Mouse (Mus musculus) midbrain, embryonic 11.5 days (tissue): ENCODE measurements around the gene Emcn. TPM values are rescaled to one million over a fixed set of nuclear protein-coding genes. Genes with fewer than 3 reads are reported as not detected.

Experiments used
- ATAC-seq: fragments of 200-750 bp; cut with Nextera tagmentation; 2 replicates; pipeline ENCODE4 v1.8.0; 2017; ENCODE audit warnings: moderate TSS enrichment, moderate library complexity; ENCODE audit not compliant: low FRiP score
- DNase-seq: peaks from one replicate; pipeline ENCODE4 v3.0.0; 2015; ENCODE audit warnings: low spot score; ENCODE audit errors: missing footprints
- H3K27ac ChIP-seq: fragments of 300-500 bp; sonication (generic); 2 replicates; pipeline ENCODE4 v1.5.1; 2014; ENCODE audit warnings: low read depth, low read length
- H3K27me3 ChIP-seq: fragments of 300-500 bp; sonication (generic); 2 replicates; pipeline ENCODE4 v1.6.1; 2014; ENCODE audit warnings: mild to moderate bottlenecking, low read length, moderate library complexity, mixed read lengths; ENCODE audit not compliant: control insufficient read depth, insufficient read depth
- H3K36me3 ChIP-seq: fragments of 300-500 bp; sonication (generic); 2 replicates; pipeline ENCODE4 v1.6.1; 2014; ENCODE audit warnings: mild to moderate bottlenecking, low read length, moderate library complexity, mixed read lengths; ENCODE audit not compliant: control insufficient read depth, insufficient read depth
- H3K4me1 ChIP-seq: fragments of 300-500 bp; sonication (generic); 2 replicates; pipeline ENCODE4 v1.6.1; 2014; ENCODE audit warnings: low read length; ENCODE audit not compliant: control insufficient read depth, insufficient read depth
- H3K4me2 ChIP-seq: fragments of 300-500 bp; sonication (generic); 2 replicates; pipeline ENCODE4 v1.6.1; 2014; ENCODE audit warnings: mild to moderate bottlenecking, moderate library complexity
- H3K4me3 ChIP-seq: fragments of 300-500 bp; sonication (generic); 2 replicates; pipeline ENCODE4 v1.5.1; 2014; ENCODE audit warnings: low read depth, low read length
- H3K9ac ChIP-seq: fragments of 300-500 bp; sonication (generic); 2 replicates; pipeline ENCODE4 v1.6.1; 2014; ENCODE audit warnings: low read length
- H3K9me3 ChIP-seq: fragments of 300-500 bp; sonication (generic); 2 replicates; pipeline ENCODE4 v1.6.1; 2016; ENCODE audit warnings: low read length; ENCODE audit not compliant: control insufficient read depth
- WGBS: fragments of 180-500 bp; shearing (Covaris S2); extraction: QIAGEN DNeasy Blood & Tissue Kit; methylation state at CpG from one replicate; pipeline ENCODE4 v1.1.7; 2014; 5-methylcytosine and 5-hydroxymethylcytosine counted together
- polyA plus RNA-seq: library from polyadenylated mRNA; unstranded; fragments of >200 nt; fragmentation: Nextera tagmentation; extraction: Ambion mirVana; gene quantifications from 2 replicates; pipeline ENCODE4 v1.2.1, GENCODE M21; 2014

Emcn gene
- polyA plus RNA-seq, 1 experiment from 2014 or later = 27.5 TPM

DNA sequence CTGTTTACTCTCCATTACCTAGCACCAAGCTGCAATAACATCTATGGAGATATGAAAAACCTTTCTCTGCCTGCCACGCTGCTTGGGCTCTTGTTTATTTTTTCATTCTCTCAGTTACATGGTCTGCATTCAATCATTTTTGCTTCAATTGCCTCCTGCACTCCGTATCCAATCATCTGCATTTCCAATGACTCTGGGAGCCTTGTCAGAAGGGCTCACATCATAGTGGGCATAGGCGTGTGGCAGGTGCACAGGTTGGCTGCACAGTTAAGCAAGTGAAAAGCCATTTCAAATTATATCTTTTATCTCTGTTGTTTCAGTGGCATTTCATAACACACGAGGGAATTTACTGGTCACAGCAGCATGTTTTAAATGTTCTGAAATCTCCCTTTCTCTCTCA lies 125.1 kb downstream of the Emcn start:
- Histone ChIP-seq H3K9me3 (no peaks in the 10 kb centered on the region), H3K27me3 (no peaks in the 10 kb centered on the region), H3K27ac (no peak overlapping the region), H3K4me3 (no peak overlapping the region), H3K4me2 (no peak overlapping the region), H3K36me3 (no peaks in the 10 kb centered on the region), H3K9ac (no peak overlapping the region), H3K4me1 (no peaks in the 10 kb centered on the region)
- ATAC-seq = no peak
- 69% methylated on average over 4 of the region's 4 CpGs for whole genome bisulfite sequencing
- no peak for DNase-seq

DNA sequence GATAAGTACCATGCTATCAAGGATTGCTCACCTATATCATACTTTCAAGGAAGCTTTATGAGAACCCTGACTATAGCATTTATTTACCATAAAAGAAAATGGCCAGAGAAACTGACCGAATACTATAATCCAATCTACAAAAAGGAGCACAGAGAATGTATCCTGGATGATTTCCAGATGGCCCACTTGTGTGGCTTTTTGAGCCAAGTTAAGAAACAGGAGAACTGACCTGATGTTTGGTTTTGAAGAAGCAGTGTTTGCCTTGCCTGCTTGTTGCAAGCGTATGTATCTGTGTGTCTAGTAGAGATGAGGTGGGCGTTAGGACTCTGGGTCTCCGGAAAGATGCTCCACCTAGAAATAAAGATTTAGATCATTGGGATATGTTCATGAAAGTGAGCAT lies 125.9 kb downstream of the Emcn start:
- H3K4me3 ChIP-seq = no peak overlapping the region
- no peak for ATAC-seq
- no peak overlapping the region for H3K27ac ChIP-seq
- H3K36me3 ChIP-seq = no peaks in the 10 kb centered on the region
- no peaks in the 10 kb centered on the region for H3K9me3 ChIP-seq
- no peak overlapping the region for H3K4me2 ChIP-seq
- no peak overlapping the region for H3K9ac ChIP-seq
- H3K4me1 ChIP-seq = no peaks in the 10 kb centered on the region
- whole genome bisulfite sequencing = 94% methylated on average over 4 of the region's 4 CpGs
- no peak for DNase-seq
- no peaks in the 10 kb centered on the region for H3K27me3 ChIP-seq

DNA sequence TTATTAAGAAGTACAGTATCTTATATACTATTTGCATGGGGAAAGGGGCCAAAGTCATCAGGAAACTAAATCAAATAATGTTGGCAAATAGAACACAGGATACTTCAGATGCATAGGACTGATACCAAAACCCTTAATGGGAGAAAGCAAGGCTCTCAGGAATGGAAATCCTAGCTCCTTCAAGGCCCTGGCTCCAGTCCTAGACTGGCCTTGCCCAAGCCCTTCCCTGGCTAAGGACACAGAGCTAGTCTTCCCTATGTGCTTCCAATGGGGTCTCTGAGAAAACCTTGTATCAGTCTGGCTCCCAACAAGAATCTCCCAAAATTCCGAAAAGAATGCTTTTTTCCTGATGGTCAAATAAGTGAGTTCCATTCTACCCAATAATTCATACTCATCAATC lies 126.5 kb downstream of the Emcn start:
- H3K9ac ChIP-seq = no peak overlapping the region
- no peaks in the 10 kb centered on the region for H3K4me1 ChIP-seq
- no peak overlapping the region for H3K27ac ChIP-seq
- ATAC-seq (no peak), DNase-seq (no peak)
- no peaks in the 10 kb centered on the region for H3K9me3 ChIP-seq
- no peak overlapping the region for H3K4me2 ChIP-seq
- H3K4me3 ChIP-seq = no peak overlapping the region
- 86% methylated on average over 1 of the region's 1 CpGs for WGBS
- no peaks in the 10 kb centered on the region for H3K36me3 ChIP-seq
- H3K27me3 ChIP-seq = no peaks in the 10 kb centered on the region

DNA sequence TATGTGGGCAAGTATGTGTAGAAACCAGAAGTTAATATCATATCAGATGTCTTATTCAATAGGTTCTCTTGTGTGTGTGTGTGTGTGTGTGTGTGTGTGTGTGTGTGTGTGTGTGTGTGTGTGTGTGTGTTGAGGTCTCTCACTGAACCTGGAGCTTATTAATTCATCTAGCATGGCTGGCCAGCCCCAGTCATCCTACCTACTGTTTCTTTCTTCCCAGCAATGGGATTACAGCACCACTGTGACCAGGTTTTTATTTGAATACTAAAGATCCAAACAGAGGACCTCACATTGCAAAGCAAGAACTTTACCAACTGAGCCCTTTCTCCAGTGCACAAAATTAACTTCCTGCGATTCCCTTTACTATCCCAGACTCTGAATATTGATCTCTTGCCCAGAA lies 131.3 kb downstream of the Emcn start:
- peak; percentile 55 for ATAC-seq

DNA sequence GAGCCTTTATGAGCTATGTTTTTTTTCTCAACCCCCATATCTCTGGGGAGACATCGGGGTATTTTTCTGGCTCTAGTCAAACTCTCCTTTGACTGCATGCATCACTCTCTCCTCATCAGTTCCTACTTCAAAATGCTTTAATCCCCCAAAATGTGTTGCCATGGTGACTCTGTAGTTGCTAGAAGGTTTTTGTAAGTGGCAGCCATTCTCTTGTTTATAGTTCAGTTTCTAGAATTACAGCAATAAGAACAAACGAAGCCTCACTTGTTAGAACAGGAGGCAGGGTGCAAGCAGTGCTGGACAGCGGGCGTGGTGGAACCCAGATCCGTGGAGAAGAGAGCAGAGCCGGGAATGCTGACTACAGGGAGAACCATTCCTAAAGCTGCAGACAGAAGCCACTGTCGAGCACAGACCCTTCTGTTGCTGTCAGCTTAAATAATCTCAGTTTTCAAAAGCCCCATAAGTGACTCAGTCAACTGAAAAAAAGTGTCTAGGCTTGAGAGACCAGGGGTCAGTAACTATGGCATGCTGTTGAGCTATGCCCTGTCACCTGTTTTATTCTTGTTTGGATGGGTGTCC lies 139.0 kb downstream of the Emcn start:
- DNase-seq = no peak
- 47% methylated on average over 7 of the region's 7 CpGs for WGBS
- Histone ChIP-seq H3K27ac (no peak overlapping the region), H3K4me1 (no peaks in the 10 kb centered on the region), H3K4me3 (no peak overlapping the region), H3K4me2 (no peak overlapping the region), H3K9ac (no peak overlapping the region), H3K9me3 (no peaks in the 10 kb centered on the region), H3K36me3 (no peaks in the 10 kb centered on the region), H3K27me3 (no peaks in the 10 kb centered on the region)
- no peak for ATAC-seq

More for the DNA sequence above, 131.3 kb downstream of the Emcn start:
- Histone ChIP-seq H3K36me3 (no peaks in the 10 kb centered on the region), H3K4me3 (no peak overlapping the region), H3K27me3 (no peaks in the 10 kb centered on the region), H3K4me2 (no peak overlapping the region), H3K9ac (no peak overlapping the region), H3K27ac (no peak overlapping the region), H3K9me3 (no peaks in the 10 kb centered on the region), H3K4me1 (no peaks in the 10 kb centered on the region; the same call in 1 of the 2 replicates)
- 47% methylated on average over 1 of the region's 1 CpGs for WGBS
- DNase-seq = no peak

DNA sequence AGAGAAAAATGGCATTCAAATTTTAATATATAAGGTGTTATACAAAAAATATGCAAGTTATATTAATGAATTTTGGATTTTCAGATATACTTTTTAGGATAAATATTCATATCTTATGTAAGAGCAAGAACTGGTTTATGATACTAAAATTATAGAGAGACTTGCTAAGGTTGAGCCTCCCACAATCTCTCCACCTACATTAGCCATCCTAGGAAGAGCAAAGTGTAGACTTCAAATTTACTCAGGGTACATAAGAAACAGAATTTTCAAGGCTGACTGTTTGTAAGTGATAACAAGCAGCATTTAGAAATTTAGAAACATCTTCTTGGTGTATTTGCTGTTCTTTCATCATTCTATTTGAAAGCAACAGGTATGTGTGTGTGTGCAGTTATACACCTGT lies 140.3 kb downstream of the Emcn start:
- H3K9ac ChIP-seq = no peak overlapping the region
- no peaks in the 10 kb centered on the region for H3K27me3 ChIP-seq
- no peak for DNase-seq
- no peak overlapping the region for H3K27ac ChIP-seq
- H3K4me2 ChIP-seq = no peak overlapping the region
- H3K36me3 ChIP-seq = no peaks in the 10 kb centered on the region
- no peak for ATAC-seq
- no peaks in the 10 kb centered on the region for H3K4me1 ChIP-seq
- no peak overlapping the region for H3K4me3 ChIP-seq
- no peaks in the 10 kb centered on the region for H3K9me3 ChIP-seq
